Mouse (Mus musculus) retina, adult 2 months (tissue): ENCODE results near the gene Fn1.

Experiments
- DNase-seq: peaks from one replicate; pipeline ENCODE4 v3.0.0-alpha.2; 2012; ENCODE audit warnings: low read depth, low spot score

Fn1 gene

DNA sequence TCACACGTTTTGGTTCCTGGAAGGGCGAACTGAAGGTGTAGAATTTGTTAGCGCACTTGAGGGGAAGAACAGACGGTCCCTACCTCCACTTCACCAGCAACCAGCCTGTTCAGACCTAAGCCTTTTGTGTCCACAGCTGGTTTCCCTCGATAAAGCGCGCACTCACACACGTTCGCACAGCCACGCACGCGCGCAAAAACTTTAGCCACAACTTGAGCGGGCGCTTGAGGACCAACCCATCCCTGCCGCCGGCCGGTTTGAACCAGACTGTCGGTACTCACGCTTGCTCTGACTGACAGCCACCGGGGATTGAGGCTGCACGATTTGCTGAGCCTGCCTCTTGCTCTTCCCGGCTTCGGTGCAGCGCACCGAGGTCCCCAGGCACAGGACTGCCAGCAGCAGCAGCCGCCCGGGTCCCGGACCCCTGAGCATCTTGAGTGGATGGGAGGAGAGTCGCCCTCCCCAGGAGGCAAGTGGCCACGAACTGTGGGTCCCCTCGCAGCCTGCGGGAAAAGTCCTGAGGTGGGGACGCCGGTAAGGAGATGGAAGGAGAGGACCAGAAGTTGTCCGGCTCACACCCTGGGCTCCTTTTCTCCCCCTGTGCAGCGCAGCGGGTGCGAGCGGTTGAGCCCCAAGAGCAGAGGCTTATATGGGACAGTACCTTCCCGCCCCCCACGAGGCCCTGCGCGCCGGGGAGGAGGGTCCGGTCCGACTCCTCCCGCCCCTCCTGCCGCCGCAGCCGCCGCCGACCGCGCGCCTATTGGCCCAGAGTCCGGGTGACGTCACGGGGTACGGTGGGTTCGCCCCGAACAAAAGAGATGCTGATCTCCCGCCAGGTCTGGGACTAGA, at the start of gene Fn1:
Fn1 (minus strand) TSS at position 650 of the 849 bp plus-strand sequence.
- no peak for DNase-seq

DNA sequence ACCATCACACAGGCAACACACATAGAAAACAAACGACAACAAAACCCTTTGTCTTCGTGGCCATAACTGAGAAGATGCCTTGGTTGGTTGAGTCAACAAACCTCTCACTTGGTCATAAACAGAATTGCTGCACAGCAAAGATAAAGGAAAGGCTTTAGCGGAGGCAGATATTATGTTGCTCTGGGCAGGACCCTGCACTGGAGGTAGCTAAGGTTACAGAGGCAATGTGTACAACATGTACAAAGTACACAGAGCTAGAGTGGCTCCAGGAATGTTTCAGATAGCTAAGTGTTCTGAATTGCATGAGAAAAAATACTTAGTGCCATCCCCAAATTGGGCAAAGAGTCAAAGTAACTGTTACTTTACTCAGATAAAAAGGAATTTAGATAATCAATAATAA, 43.1 kb upstream of the Fn1 start:
- no peak for DNase-seq

DNA sequence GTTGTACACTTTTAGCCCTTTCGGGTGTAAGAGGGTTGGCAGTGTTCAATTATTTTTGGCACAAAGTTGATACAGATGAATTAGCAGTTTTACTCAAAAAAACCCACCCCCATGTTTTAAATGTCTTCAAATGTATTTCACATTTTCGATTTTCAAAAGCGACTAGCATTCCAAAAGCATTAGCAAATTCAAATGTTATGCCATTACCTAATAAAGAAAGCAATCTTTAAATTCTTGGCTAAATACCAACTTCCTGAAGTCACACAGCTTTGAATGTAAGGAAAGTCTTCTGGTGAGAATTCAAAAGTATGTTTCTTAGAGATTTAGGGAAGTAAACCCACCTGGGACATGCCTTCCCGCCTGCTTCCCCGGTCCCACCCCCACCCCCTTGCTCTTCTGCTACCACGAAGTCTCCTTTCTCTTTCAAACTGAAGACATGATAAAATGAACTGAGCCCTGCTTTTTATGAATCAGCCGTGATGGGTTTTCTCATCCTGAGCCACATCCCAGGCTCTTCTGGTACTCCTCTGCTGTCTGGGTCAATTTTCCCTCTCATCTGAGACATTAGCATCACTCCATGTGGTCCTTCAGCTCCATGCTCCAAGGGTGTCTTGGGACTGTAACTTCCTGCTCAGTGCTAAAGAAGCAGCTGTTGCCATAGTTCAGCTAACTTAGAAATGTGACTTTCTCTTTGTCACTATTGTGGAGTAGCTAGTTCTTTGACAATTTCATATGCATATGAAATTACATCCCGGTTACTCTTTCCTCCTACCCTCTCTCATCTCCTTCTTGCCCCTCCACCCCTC, 38.7 kb upstream of the Fn1 start:
- DNase-seq: no peak

DNA sequence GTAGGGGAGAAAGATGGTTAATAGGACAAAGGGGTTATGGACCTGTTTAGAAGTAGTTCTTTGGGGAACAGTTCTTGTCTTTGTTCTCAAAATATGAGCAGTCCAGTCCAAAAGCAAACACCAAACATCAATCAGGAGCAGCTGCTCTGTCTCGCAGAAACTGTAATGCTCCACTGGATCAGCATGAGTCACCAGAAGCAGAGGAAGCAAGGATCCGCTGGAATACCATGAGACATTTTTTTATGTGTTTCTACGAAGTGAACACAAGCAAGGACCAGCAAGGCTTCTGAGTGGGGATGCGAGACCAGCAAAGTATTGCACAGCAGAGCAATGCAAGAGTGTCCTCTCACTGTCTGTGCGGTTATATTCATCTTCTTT, 35.9 kb upstream of the Fn1 start:
- no peak for DNase-seq

DNA sequence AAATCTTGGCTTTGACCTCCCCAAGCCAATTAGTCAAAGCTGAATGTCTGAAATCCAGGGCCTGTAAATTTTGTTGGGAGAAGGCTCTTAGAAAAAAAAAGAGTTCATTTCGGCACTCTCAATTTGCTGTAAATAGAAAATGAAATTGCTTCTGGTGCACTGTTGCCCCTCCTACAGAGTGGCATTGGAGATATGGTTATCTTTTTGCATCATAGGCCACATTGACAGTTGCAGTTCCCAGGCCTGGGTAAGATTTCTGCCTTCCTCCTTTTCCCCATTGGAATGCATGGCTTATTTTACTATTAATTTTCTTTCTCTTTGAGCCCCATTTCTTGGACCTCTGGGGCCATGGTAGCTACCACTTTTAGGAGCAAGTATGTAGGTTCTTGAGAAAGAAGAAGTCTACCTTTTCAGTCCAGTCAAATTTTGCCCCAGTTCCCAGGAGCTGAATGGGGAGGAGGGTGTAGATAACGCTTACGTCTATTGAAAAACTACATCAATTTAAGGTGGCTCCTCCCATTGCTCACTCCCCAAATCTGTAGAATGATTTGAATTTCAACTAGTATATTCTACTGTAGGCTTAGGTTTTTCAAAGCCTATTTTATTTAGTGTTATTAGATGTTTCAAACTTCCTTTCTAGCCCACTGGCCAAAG, 35.4 kb upstream of the Fn1 start:
- DNase-seq: no peak

DNA sequence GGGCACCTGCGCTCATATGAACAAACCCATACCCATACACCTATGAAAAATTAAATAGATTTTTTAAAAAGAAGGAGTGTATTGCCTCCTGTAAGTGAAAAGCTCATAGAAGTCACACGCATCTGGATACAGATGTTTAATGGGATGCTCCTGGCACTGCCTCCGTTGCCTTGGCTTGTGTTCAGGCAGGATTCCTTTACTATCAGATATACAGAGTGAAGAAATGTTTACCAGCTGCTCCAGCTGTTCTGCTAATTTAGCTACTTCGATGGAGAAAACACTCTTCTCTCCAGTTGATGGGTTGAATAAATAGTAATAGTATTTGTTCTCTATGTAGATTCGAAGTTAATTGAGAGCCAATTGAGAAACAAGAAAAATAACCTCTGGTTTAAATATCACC, 33.8 kb upstream of the Fn1 start:
- DNase-seq: no peak

DNA sequence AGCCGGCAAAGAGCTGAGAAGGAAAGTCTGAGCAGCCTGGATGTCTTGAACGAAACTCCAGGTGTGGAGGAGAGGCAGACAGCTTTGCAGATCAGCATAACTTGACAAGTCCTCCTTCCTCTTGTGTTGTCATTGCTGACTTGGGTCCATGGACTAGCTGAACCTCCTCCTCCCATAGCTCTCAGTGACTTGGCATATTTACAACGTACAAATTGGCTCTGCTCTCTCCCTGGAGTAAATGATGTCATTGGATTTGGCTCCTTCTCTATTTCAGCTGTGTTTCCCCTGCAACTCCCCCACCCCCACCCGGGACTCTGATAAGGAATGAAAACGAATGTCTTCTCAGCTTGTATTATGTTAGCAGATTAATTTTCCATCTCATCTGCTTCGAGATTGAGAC, 30.7 kb upstream of the Fn1 start:
- DNase-seq: no peak

DNA sequence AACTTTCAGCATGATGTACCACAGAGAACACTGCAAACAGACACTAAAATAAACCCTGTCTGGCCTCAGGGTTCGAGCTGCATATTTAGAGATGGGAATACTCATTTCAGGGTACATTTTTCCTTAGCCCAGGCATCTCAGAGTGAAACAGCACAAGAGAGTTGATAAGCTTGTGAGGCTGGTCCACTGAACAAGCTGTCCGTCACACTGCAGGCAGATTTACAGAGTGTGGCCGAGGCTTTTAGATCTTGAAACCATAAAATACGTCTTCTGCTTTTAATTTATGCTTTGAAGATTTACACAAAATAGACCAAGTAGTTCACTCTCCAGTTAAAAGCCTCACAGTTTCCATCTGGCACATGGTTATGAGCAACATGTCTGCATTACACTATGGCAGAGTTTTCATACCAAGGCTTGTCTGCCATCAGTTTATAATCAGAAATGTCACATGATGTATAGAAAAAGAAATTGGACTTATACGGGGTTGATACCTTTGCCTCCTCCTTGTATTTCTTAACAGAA, 29.3 kb upstream of the Fn1 start:
- DNase-seq: no peak

DNA sequence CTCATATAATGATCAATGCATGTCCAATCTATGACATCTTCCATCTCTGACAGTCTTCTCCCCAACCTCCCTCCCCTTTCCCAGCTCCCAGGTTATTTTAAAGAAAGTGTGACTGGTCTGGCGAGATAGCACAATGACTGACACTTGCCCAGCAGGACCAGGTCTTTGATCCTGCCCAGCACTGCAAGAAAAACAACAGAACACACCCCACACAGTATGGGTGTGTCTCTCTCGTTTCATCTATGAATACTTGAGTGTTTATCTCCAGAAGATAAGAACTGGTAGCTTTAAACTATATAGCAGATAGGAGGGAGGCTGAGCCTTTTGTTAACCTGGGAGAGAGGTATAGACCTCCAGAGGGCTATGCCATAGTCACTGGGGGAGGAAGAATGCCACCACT, 28.3 kb upstream of the Fn1 start:
- no peak for DNase-seq

DNA sequence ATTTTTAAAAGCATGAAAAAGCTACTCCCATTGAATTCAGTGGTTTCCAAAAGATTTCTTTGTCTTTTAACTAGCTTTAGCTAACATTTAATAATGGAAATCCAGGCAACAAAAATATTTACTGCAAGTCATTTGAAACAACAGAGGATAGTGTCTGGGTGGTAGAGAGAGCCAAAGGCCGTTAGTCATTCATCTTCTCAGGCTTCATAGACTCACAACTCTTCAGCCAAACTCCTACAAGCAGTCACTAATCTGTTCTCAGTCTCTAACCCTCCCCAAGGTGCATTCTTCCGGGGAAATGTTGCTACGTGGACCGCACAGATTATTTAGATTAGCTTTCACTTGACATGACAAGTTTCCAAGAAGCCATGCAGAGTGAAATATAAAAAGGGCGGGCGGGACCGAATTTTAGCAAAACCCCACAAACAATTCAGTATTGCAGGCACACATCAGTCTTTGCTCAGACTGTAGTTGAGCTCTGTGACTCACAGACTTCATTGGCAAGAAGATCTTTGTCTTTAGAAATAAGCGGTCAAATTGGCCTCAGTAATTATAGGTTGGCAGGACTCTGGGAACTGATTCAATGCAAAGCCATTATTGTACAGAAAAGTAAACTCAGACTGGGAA, 27.2 kb upstream of the Fn1 start:
- no peak for DNase-seq

DNA sequence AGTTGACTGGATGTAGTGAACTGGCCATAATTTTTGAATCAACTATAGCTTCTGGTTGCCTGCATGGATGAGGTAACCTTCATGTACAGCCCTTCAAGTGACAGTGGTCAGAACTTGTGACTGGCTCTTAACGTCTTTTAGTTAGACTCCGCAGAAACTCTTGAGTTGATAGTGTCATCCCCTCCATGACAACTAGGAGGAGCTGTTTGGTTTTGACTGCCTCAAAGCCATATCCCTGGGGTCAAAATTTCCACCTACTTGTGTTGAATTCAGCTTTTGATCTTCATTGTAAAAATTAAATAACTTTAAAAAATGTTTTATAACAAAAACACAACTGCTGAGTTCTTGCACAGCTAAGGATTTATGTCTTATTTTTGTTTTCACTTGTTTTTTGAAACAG, 22.4 kb upstream of the Fn1 start:
- no peak for DNase-seq

DNA sequence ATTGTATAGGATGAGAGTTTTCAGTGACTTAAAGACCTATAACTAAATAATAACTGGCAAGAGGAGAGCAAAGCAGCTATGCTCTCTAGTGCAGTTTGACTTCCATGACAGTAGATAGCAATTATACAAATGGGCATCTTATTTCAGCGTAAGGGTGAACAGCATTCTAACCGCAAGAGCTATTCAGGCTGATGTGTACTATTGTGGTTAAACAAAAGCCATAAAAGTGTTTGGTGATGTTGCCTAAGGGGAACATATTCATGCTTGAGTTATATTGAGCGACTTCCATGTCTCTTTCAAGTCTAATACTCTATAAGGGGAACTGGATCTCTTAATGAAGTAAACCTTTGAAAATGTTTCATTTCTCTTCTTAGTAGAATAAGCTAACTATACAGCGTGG, 21.3 kb upstream of the Fn1 start:
- DNase-seq: no peak

DNA sequence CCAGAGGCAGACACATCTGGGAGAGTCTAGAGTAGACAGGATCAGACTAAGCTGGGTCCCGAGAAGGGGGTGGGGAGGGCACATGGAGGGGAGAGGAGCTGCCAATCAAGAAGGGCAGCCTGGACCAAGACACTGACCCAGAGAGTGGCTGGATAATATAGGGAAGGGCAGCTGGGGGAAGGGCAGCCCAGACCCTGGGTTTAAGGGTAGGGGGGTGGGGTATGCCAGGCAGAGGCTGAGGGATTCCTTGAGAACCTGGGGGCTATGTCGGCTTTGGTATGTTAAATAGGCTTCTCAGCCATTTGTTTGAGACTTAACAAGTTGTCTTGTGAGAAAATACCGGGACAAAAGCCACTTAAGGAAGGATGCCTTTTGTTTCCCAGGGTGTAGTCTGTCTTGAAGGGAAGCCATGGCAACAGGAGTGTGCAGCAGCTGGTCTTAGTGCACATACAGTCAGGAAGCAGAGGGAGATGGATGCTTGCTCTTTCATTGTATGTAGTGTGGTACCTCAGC, 20.5 kb upstream of the Fn1 start:
- DNase-seq: no peak

DNA sequence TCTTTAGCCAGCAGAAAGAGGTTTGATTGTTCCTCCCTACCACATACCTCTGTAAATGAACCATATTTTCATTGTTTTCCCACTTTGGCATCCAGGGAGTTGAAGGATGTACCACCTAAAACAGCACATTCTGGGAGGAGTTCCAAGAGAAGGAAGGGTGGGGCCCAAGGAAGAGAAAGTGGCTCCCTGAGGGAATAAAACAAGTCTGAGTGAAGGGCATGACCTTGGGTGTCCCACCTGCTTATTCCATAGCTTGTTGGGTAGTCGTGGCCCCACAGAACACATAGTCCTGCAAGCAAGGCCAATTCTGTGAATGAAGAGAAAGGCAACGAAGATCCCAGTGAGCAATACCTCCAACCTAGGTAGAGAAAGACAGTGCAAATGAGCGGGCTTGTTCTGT, 19.3 kb upstream of the Fn1 start:
- DNase-seq: no peak

DNA sequence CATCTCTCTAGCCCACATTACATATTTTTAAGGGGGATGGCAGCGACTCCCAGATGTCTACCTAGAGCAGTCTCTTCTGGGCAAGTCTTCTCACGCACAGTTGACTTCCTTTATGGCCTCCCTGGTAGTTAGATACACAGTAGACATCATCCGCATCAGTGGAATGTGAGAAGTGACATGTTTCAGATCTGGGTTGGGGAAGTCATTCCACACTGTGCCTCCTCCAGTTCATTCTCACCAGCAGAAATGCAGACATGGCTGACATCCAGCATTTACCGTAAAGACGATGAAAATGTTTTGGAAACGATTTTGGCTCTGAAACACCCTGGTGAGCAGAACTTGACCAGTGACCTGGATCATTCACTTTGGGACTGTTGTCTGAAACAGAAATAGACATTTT, 10.2 kb upstream of the Fn1 start:
- no peak for DNase-seq

DNA sequence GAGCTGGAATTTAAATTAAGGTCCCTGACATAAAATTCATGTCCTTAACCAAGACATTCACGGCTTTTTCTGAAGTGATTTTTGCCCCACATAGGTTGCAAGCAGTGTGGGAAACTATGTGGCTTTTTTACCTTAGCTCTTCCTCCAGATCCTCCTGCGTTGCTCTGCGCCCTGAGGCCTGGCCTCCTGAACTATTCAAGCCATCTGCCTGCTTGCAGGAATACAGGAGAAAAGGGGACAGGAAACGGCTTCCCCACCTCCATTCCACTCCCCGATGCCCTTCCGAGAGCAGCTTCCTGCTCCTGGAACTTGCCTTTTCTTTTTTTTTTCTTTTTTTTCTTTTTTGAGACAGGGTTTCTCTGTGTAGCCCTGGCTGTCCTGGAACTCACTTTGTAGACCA, 5.6 kb upstream of the Fn1 start:
- DNase-seq: no peak

DNA sequence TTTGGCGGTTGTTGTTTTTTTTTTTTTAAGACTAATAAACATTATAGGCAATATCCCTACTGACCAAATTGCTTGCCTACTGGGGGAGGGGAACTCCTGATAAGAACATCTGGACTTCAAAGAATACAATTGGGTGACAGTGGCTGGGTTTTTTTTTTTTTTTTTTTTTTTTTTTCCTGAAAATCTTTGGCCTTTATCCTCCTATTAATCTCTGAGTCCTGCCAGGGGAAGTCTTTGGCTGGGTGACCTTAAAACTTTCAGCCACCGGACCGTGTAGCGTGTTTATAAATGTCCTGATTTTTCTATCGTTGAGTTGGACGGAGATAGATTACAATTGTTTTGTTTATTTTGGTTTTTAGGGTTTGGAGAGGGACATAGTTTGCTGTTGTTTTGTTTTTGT, 3.3 kb upstream of the Fn1 start:
- no peak for DNase-seq

DNA sequence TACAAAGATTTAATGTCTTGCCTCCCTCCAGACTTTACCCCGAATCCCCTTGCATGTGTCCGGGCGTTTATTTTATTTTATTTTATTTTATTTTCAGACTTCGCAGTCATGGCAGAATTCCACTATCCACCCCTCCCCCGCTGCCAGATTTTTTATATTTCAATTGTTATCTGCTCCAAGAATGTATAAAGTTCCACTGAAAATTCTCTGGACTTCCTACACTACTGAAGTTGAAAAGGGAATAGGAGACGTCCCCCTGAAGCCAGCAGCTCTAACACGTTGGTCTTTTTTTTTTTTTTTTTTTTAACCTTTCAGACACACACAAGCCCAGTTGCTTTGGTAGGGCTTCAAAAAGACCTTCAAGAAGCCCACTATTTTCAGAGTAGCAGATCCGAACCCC, 1.2 kb upstream of the Fn1 start:
- no peak for DNase-seq

DNA sequence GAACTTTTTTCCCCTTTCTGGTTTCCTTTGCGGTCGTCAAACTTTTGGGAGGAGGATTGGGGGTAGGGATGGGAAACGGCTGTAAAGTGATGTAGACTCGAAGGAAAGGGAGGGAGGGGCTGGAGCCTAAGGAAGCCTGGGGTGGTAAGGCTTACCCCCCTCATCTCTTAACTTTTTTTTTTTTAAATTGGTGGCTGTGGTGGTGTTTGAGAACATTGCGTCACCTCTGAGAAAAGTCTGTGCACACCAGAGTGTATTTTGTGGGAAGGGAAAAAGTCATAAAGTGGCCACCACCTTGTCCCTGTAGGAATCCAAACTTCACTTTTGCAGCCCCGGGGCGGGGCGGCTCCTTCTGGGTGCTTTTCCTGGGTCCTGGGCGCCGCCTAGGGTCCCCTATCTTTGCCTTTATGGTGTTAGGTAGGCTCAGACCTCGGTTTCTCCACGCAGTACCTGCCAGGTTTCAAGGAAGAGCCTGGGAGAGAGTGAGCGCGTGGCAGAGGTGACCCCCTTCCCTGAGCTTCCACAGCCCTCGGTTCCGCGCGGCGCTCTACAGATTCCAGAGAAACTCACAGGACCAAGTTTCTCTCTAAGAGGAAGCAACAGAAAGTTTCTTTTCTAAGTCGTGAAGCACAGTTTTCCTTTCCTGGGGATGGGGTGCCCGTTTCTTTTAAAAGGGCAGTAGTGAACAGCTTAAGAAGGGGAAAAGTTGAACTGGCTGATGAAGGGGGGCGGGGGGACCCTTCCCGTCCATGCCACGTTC, 580 bp upstream of the Fn1 start:
- DNase-seq: no peak

DNA sequence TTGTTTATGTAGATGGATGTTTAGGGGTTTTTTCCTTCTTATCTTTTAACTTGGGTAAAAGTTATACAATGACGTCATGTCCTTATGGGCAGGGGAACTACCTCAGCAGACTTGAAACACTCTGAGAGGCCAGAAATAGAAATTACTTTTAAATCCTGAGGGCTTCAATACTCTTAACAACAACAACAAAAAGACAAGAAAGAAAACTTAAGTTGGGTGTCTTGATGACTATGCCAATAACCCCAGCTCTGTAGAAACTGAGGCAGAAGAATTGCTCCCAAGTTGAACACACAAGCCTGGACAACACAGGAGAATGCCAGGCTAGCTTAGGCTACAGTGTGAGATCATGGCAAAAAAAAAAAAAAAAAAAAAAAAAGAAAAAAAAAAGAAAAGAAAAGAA, 1.2 kb downstream of the Fn1 start:
- no peak for DNase-seq

DNA sequence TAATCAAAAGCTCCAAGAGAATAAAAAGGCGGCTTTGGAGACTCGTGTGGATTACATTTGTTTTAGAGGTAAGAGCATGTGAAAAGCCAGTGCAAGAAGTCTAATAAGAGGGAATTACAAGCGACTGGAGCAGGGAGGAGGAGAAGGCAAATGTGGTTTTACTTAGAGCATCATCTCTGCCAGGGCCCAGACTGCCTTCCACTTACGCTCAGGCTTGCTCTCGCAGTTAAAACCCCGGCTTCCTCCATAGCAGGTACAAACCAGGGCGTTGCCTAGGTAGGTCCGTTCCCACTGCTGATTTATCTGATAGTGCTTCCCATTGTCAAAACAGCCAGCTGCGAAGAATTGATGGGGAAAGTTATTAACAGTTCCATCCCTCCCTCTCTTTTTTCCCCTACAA, 1.7 kb downstream of the Fn1 start:
- no peak for DNase-seq
